Mouse (Mus musculus): ENCODE data around the gene Phldb1.
A peak's percentile ranks its signal among the peaks of the same experiment; 100 is the strongest.
"Not testable (repeated sequence)": the region's sequence is repeated elsewhere in the genome, so short reads cannot be mapped to it uniquely, and the experiment has no call there.

Phldb1 gene

GRCm38 (mm10) chr9:44734524-44735494, at the start of gene Phldb1:
Gene Phldb1, minus strand, starts transcription at chr9:44735198.
- DNase-seq (ENCODE audit: low read depth, low spot score): peak; percentile 77

GRCm38 (mm10) chr9:44772750-44773651, 38.0 kb upstream of the Phldb1 start:
- DNase-seq (ENCODE audit: low read depth, low spot score): peak; percentile 95

- DNase-seq (ENCODE audit: low read depth, low spot score): no peak
Observed at GRCm38 (mm10) chr9:44772392-44772749, 37.4 kb upstream of the Phldb1 start.

GRCm38 (mm10) chr9:44771376-44771775, 36.4 kb upstream of the Phldb1 start:
- no peak for DNase-seq (ENCODE audit: low read depth, low spot score)

- not testable (repeated sequence) for DNase-seq (ENCODE audit: low read depth, low spot score)
Observed at GRCm38 (mm10) chr9:44768029-44768394, 33.0 kb upstream of the Phldb1 start.

- DNase-seq (ENCODE audit: low read depth, low spot score): peak; percentile 93
Observed at GRCm38 (mm10) chr9:44767101-44768028, 32.4 kb upstream of the Phldb1 start, which contains the start of the genes Arcn1 and Ift46. Gene Arcn1, minus strand, starts transcription at chr9:44767845. Gene Ift46, plus strand, starts transcription at chr9:44767908.

- DNase-seq (ENCODE audit: low read depth, low spot score): no peak
Observed at GRCm38 (mm10) chr9:44760873-44761272, 25.9 kb upstream of the Phldb1 start.

- DNase-seq (ENCODE audit: low read depth, low spot score): no peak
Observed at GRCm38 (mm10) chr9:44748473-44748872, 13.5 kb upstream of the Phldb1 start.

- no peak for DNase-seq (ENCODE audit: low read depth, low spot score)
Observed at GRCm38 (mm10) chr9:44747341-44747740, 12.3 kb upstream of the Phldb1 start.

GRCm38 (mm10) chr9:44746666-44747065, 11.7 kb upstream of the Phldb1 start:
- no peak for DNase-seq (ENCODE audit: low read depth, low spot score)

GRCm38 (mm10) chr9:44745371-44745770, 10.4 kb upstream of the Phldb1 start:
- no peak for DNase-seq (ENCODE audit: low read depth, low spot score)

GRCm38 (mm10) chr9:44740663-44741192, 5.7 kb upstream of the Phldb1 start:
- no peak for DNase-seq (ENCODE audit: low read depth, low spot score)

GRCm38 (mm10) chr9:44737240-44737949, 2.4 kb upstream of the Phldb1 start:
- peak; percentile 58 for DNase-seq (ENCODE audit: low read depth, low spot score)

GRCm38 (mm10) chr9:44736301-44736700, 1.3 kb upstream of the Phldb1 start:
- DNase-seq (ENCODE audit: low read depth, low spot score): no peak

GRCm38 (mm10) chr9:44735886-44736285, 888 bp upstream of the Phldb1 start:
- DNase-seq (ENCODE audit: low read depth, low spot score): no peak

GRCm38 (mm10) chr9:44733671-44734523, 1.1 kb downstream of the Phldb1 start:
- no peak for DNase-seq (ENCODE audit: low read depth, low spot score)

GRCm38 (mm10) chr9:44732921-44733530, 2.0 kb downstream of the Phldb1 start:
- DNase-seq (ENCODE audit: low read depth, low spot score): no peak

GRCm38 (mm10) chr9:44732130-44732549, 2.9 kb downstream of the Phldb1 start:
- DNase-seq (ENCODE audit: low read depth, low spot score): no peak

GRCm38 (mm10) chr9:44727441-44727840, 7.6 kb downstream of the Phldb1 start:
- DNase-seq (ENCODE audit: low read depth, low spot score): no peak

Data from mesoderm, embryonic 11.5 days (tissue).